Comparison of ENCODE assay signal across 26 mouse cellular contexts in genomic region chr5:96402555-96402954, GRCm38 (mm10). TPM values are rescaled to one million over a fixed set of nuclear protein-coding genes. Genes with fewer than 3 reads are reported as not detected.
DNase-seq lines count a peak whose midpoint lies in the region; TF ChIP-seq lines count a peak whose summit lies in the region.
"Had no signal": no experiment of that assay in that cellular context is flagged by ENCODE, and none has a peak within 500 bp of the region (broad histone marks: within the 10 kb centered on the region; RNA-seq: fewer than 3 reads in every experiment).

No protein-coding gene starts in this region.

- TF ChIP-seq CTCF in heart, adult 2 months (IDR thresholded peaks at IDR 0.05), result no peak

- no peaks in the 10 kb centered on the region for H3K36me3 ChIP-seq in heart, adult 2 months (ENCODE audit: control insufficient read depth, insufficient read depth, low read length)
- H3K36me3 ChIP-seq: embryonic facial prominence, embryonic 13.5 days; forebrain, embryonic 12.5 days; heart, embryonic 15.5 days; liver, embryonic 15.5 days; lung, embryonic 15.5 days; midbrain, embryonic 15.5 days; neural tube, embryonic 12.5 days had no signal

- no peak overlapping the region for H3K9ac ChIP-seq in heart, adult 2 months (ENCODE audit: low read depth, low read length)
- H3K9ac ChIP-seq: embryonic facial prominence, embryonic 13.5 days; forebrain, embryonic 12.5 days; heart, embryonic 15.5 days; hindbrain, embryonic 14.5 days; liver, embryonic 15.5 days; lung, embryonic 15.5 days; midbrain, embryonic 15.5 days; neural tube, embryonic 12.5 days had no signal

- H3K79me2 ChIP-seq in heart, adult 2 months (replicated peaks; ENCODE audit: control insufficient read depth, insufficient read depth, low read length), result no peaks in the 10 kb centered on the region

- H3K4me1 ChIP-seq in heart, adult 2 months (ENCODE audit: control insufficient read depth, insufficient read depth, low read length), result no peaks in the 10 kb centered on the region
- no peaks in the 10 kb centered on the region for H3K4me1 ChIP-seq in brown adipose tissue, adult 24 weeks (ENCODE audit: control insufficient read depth, insufficient read depth, insufficient read length, low read length)
- H3K4me1 ChIP-seq: liver, embryonic 15.5 days had no signal

- TF ChIP-seq EP300 in heart, adult 2 months (IDR thresholded peaks at IDR 0.05; ENCODE audit: insufficient read depth, low read depth, low read length), result no peak

- no peaks in the 10 kb centered on the region for H3K27me3 ChIP-seq in heart, adult 2 months (ENCODE audit: control insufficient read depth, insufficient read depth, low read length)
- H3K27me3 ChIP-seq: embryonic facial prominence, embryonic 13.5 days; forebrain, embryonic 12.5 days; heart, embryonic 15.5 days; liver, embryonic 15.5 days; lung, embryonic 15.5 days; midbrain, embryonic 15.5 days; neural tube, embryonic 12.5 days had no signal

- 68% methylated on average over 3 of the region's 3 CpGs for WGBS in heart, adult 2 months

- intact Hi-C loops in heart, adult 2 months (cut with DNase I), result no loop called here

- H3K27ac ChIP-seq in heart, adult 2 months, result no peak overlapping the region
- 0 out of 2 replicates have a peak overlapping the region, but pooled peaks have one; percentile 16 for H3K27ac ChIP-seq in brown adipose tissue, adult 24 weeks (replicated peaks; ENCODE audit: low read depth, low read length)
- H3K27ac ChIP-seq: embryonic facial prominence, embryonic 13.5 days; forebrain, embryonic 12.5 days; heart, embryonic 15.5 days; hindbrain, embryonic 14.5 days; liver, embryonic 15.5 days; lung, embryonic 15.5 days; macrophage; midbrain, embryonic 15.5 days; neural tube, embryonic 12.5 days had no signal

- no peak for TF ChIP-seq POLR2A in heart, adult 2 months (IDR thresholded peaks at IDR 0.05; ENCODE audit: insufficient read depth, low read depth, low read length)

- no peak overlapping the region for H3K4me3 ChIP-seq in heart, adult 2 months
- no peak overlapping the region for H3K4me3 ChIP-seq in brown adipose tissue, adult 24 weeks (ENCODE audit: insufficient read depth, low read depth, low read length)
- H3K4me3 ChIP-seq: embryonic facial prominence, embryonic 13.5 days; erythroblast, embryonic 14.5 days; forebrain, embryonic 12.5 days; heart, embryonic 15.5 days; liver, embryonic 15.5 days; lung, embryonic 15.5 days; midbrain, embryonic 15.5 days; neural tube, embryonic 12.5 days had no signal

- DNase-seq in heart, adult 11 months, result peak; percentile 59
- DNase-seq in heart, adult 2 months, result no peak
- DNase-seq in kidney, adult 8-10 months, result peak; percentile 76 to 77
- DNase-seq in kidney, postnatal 14 days, result peak; percentile 43
- DNase-seq in embryo, embryonic 9.5 days (ENCODE audit: extremely low spot score), result no peak
- DNase-seq in ovary, postnatal 10 days (ENCODE audit: low spot score), result no peak
- DNase-seq in frontal cortex, postnatal 10 days (ENCODE audit: low spot score in 2 of 2), result no peak
- DNase-seq: adrenal gland, postnatal 36 days; cerebellum, adult 11-12 months; cerebellum, postnatal 25 days; heart, adult 18-20 months; heart, postnatal 36 days; retina, postnatal 1 day; right cerebral cortex, postnatal 25 days; thymus, postnatal 14 days had no signal

RNA-seq across cellular contexts. Expression of gene Fras1, which starts 28.8 kb away (rescaled TPM):
- 1 to 10 TPM; 1.3 to 1.6 TPM for total RNA-seq in heart, adult 2 months (2021)
- polyA plus RNA-seq in heart, adult 2 months (2012; rRNA removed), result 1.00 and 1.2 TPM in 2 replicates
- polyA plus RNA-seq in brown adipose tissue, adult 24 weeks (2012; ENCODE audit: insufficient read depth, insufficient read length, missing spikeins), result 0.08 and 0.38 TPM in 2 replicates
- polyA plus RNA-seq: macrophage had no signal

Comparison
In these comparisons a context has a peak if more than half of its experiments do, and no peak if none do; other contexts are left out.
1. DNase-seq: peak in heart, adult 11 months (single experiment), kidney, adult 8-10 months (2 of 2) and kidney, postnatal 14 days (single experiment); none in heart, adult 2 months (0 of 2), embryo, embryonic 9.5 days (single experiment), ovary, postnatal 10 days (single experiment) and frontal cortex, postnatal 10 days (0 of 2).